Mouse (Mus musculus) kidney, postnatal 0 days (tissue): ENCODE results near the gene Urod. TPM values are rescaled to one million over a fixed set of nuclear protein-coding genes. Genes with fewer than 3 reads are reported as not detected.
A peak's percentile ranks its signal among the peaks of the same experiment; 100 is the strongest.

Experiments used
- ATAC-seq: fragments of 200-750 bp; cut with Nextera tagmentation; replicated peaks from 2 replicates; pipeline ENCODE4 v1.8.0; 2017; ENCODE audit warnings: low read depth, moderate number of reproducible peaks, moderate TSS enrichment, moderate library complexity; ENCODE audit not compliant: low FRiP score
- DNase-seq: peaks from one replicate; pipeline ENCODE4 v3.0.0-alpha.2; 2016; ENCODE audit warnings: low spot score
- H3K27ac ChIP-seq: fragments of 300-500 bp; sonication (generic); 2 replicates; pipeline ENCODE4 v1.5.1; 2014; ENCODE audit warnings: mild to moderate bottlenecking
- H3K27me3 ChIP-seq: fragments of 300-500 bp; sonication (generic); 2 replicates; pipeline ENCODE4 v1.6.1; 2014; ENCODE audit warnings: low read length, mixed read lengths; ENCODE audit not compliant: insufficient read depth
- H3K36me3 ChIP-seq: fragments of 300-500 bp; sonication (generic); 2 replicates; pipeline ENCODE4 v1.6.1; 2014; ENCODE audit warnings: low read length, mixed read lengths; ENCODE audit not compliant: insufficient read depth
- H3K4me1 ChIP-seq: fragments of 300-500 bp; sonication (generic); replicated peaks from 2 replicates; pipeline ENCODE4 v1.6.1; 2014; ENCODE audit warnings: antibody characterized with exemption, low read length, mixed read lengths; ENCODE audit not compliant: insufficient read depth
- H3K4me2 ChIP-seq: fragments of 300-500 bp; sonication (generic); 2 replicates; pipeline ENCODE4 v1.6.1; 2014; ENCODE audit warnings: mild to moderate bottlenecking, low read length, moderate library complexity, mixed read lengths
- H3K4me3 ChIP-seq: fragments of 300-500 bp; sonication (generic); replicated peaks from 2 replicates; pipeline ENCODE4 v1.5.1; 2014; ENCODE audit warnings: low read depth, low read length
- H3K9ac ChIP-seq: fragments of 300-500 bp; sonication (generic); 2 replicates; pipeline ENCODE4 v1.6.1; 2014; ENCODE audit warnings: low read depth, low read length
- H3K9me3 ChIP-seq: fragments of 300-500 bp; sonication (generic); replicated peaks from 2 replicates; pipeline ENCODE4 v1.6.1; 2016; ENCODE audit warnings: low read length, inconsistent platforms, mixed read lengths
- CTCF ChIP-seq: IDR thresholded peaks from 2 replicates; pipeline ENCODE4 v1.5.1; 2016; ENCODE audit warnings: antibody characterized with exemption, low read depth, mild to moderate bottlenecking, moderate library complexity
- WGBS: fragments of 180-500 bp; shearing (Covaris S2); extraction: QIAGEN DNeasy Blood & Tissue Kit; methylation state at CpG from one replicate; pipeline ENCODE4 v1.1.7; 2014; 5-methylcytosine and 5-hydroxymethylcytosine counted together
- polyA plus RNA-seq: library from polyadenylated mRNA; unstranded; fragments of >200 nt; fragmentation: Nextera tagmentation; extraction: Ambion mirVana; gene quantifications from 2 replicates; pipeline ENCODE4 v1.2.1, GENCODE M21; 2015

Urod gene
- polyA plus RNA-seq, 1 experiment from 2014 or later, result 91.1 TPM

GRCm38 (mm10) chr4:117007058-117007457, 12.8 kb upstream of the Urod start:
- Histone ChIP-seq H3K27me3 (no peaks in the 10 kb centered on the region), H3K4me1 (no peaks in the 10 kb centered on the region), H3K36me3 (0 out of 2 replicates have a peak, but pooled peaks cover 4% of the 10 kb centered on the region), H3K27ac (no peak overlapping the region), H3K4me3 (no peak overlapping the region), H3K9me3 (no peaks in the 10 kb centered on the region), H3K9ac (no peak overlapping the region), H3K4me2 (no peak overlapping the region)
- 65% methylated on average over 3 of the region's 3 CpGs for WGBS
- ATAC-seq (no peak), DNase-seq (no peak)
- no peak for TF ChIP-seq CTCF

GRCm38 (mm10) chr4:117005611-117006400, 11.6 kb upstream of the Urod start:
- Histone ChIP-seq H3K27me3 (no peaks in the 10 kb centered on the region), H3K4me2 (no peak overlapping the region), H3K27ac (no peak overlapping the region), H3K36me3 (0 out of 2 replicates have a peak, but pooled peaks cover 4% of the 10 kb centered on the region), H3K4me1 (no peaks in the 10 kb centered on the region), H3K9ac (no peak overlapping the region), H3K9me3 (no peaks in the 10 kb centered on the region), H3K4me3 (no peak overlapping the region)
- no peak for ATAC-seq
- no peak for DNase-seq
- WGBS, result 75% methylated on average over 7 of the region's 7 CpGs
- TF ChIP-seq CTCF, result no peak

GRCm38 (mm10) chr4:117004649-117005048, 10.4 kb upstream of the Urod start:
- Histone ChIP-seq H3K4me1 (no peaks in the 10 kb centered on the region), H3K4me2 (no peak overlapping the region), H3K27me3 (no peaks in the 10 kb centered on the region), H3K27ac (no peak overlapping the region), H3K9me3 (no peaks in the 10 kb centered on the region), H3K4me3 (no peak overlapping the region), H3K9ac (no peak overlapping the region), H3K36me3 (peaks cover 7% of the 10 kb centered on the region; the same call in 1 of the 2 replicates)
- ATAC-seq (no peak), DNase-seq (no peak)
- no peak for TF ChIP-seq CTCF
- 87% methylated on average over 4 of the region's 4 CpGs for WGBS

- peak; percentile 86 for DNase-seq
Measured at GRCm38 (mm10) chr4:117002543-117003521, 8.6 kb upstream of the Urod start.

GRCm38 (mm10) chr4:117001957-117002356, 7.7 kb upstream of the Urod start:
- WGBS, result 90% methylated on average over 16 of the region's 16 CpGs
- no peak overlapping the region for H3K27ac ChIP-seq
- H3K4me3 ChIP-seq, result no peak overlapping the region
- DNase-seq (no peak), ATAC-seq (no peak)
- no peak overlapping the region for H3K4me2 ChIP-seq
- no peaks in the 10 kb centered on the region for H3K4me1 ChIP-seq
- peaks cover 16% of the 10 kb centered on the region; the same call in 1 of the 2 replicates for H3K36me3 ChIP-seq
- no peak overlapping the region for H3K9ac ChIP-seq
- H3K9me3 ChIP-seq, result no peaks in the 10 kb centered on the region
- H3K27me3 ChIP-seq, result no peaks in the 10 kb centered on the region
- TF ChIP-seq CTCF, result no peak

More at GRCm38 (mm10) chr4:117002543-117003521, 8.6 kb upstream of the Urod start:
- Histone ChIP-seq H3K4me1 (no peaks in the 10 kb centered on the region), H3K27me3 (no peaks in the 10 kb centered on the region), H3K9ac (no peak overlapping the region), H3K4me3 (no peak overlapping the region), H3K36me3 (peaks cover 16% of the 10 kb centered on the region; the same call in 1 of the 2 replicates), H3K9me3 (no peaks in the 10 kb centered on the region), H3K27ac (no peak overlapping the region), H3K4me2 (no peak overlapping the region)
- WGBS, result 54% methylated on average over 38 of the region's 38 CpGs
- peak; percentile 87 for TF ChIP-seq CTCF
- ATAC-seq, result peak; percentile 86
